Mouse (Mus musculus): ENCODE measurements around the gene 2310057J18Rik. TPM values are rescaled to one million over a fixed set of nuclear protein-coding genes. Genes with fewer than 3 reads are reported as not detected.
"Not testable (repeated sequence)": the region's sequence is repeated elsewhere in the genome, so short reads cannot be mapped to it uniquely, and the experiment has no call there.

The 2310057J18Rik gene
- total RNA-seq (2021) = not detected
- long read RNA-seq, experiment 1 = 0 reads
- long read RNA-seq, experiment 2 = 0 reads

DNA sequence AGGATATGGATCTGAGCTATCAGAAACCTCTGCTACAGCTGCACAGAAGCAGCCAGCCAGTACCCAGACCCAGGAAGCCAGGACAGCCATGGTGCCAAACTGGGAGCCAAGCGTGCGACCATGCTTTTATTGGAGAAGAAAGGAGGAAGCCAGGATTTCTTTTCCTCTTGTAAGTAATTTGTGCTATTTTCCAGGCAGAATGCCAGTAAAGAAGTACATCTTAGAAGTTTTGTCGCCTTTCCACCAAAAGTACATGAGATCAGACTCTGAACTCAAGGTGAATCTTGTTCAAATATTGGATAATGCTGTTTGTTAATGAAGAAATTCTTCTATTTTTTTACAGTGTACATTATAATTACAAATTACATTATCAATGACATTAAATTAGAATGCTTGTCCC is at the start of gene 2310057J18Rik:
TSS of gene 2310057J18Rik (minus strand) at position 101 of the 400 bp plus-strand sequence.
- no peak for DNase-seq
- intact Hi-C loops (cut with DNase I; ENCODE audit: low total_unique reads) = no loop called here

DNA sequence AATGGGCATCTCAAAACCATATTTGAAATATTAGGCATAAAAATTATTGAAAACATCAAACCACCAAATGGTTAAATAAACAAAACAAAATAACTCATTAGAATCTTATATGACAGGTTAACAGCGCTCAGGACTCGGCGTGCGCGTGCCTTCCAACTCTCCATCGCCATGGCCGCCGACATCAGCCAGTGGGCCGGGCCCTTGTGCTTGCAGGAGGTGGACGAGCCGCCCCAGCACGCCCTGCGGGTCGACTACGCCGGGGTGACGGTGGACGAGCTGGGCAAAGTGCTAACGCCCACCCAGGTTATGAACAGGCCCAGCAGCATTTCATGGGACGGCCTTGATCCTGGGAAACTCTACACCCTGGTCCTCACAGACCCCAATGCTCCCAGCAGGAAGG is 43.9 kb upstream of the 2310057J18Rik start:
- DNase-seq; intact Hi-C loops (cut with DNase I; ENCODE audit: low total_unique reads): not testable (repeated sequence)

DNA sequence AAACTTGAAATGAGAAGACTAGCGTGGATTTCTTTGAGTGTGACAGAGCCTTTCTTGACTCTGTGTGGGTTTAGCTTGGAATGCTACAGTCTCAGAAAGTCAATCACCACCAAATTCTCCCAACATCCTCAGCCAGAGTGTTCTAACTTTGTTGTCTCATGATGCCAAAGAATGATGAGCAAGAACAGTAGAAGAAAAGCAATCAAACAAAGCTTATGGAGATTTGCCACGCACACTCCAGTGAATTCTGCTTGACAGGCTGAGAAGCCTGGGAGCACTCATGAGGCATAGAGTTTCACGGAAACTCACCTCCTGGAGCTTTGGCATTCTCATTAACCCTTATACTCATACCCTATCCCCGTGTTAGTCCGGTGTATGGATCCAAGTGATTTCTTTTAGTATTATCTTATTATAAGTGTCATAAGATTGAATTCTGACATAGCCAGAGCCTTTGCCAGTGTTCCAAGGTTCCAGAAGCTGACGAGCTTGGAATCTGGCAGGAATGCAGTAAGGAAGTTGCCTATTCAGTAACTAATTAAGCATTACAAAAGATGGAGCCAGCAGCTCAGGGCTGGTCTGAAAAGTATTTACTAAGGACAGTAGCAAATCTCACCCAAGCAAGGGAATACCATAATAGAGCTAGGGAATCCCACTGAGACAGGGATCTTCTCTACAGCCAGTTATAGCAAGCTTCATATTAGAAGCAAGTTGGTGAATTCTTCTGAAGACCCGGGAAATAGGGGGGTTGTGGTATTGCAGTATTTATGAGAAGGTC is 33.6 kb upstream of the 2310057J18Rik start:
- DNase-seq = no peak
- intact Hi-C loops (cut with DNase I; ENCODE audit: low total_unique reads) = no loop called here

DNA sequence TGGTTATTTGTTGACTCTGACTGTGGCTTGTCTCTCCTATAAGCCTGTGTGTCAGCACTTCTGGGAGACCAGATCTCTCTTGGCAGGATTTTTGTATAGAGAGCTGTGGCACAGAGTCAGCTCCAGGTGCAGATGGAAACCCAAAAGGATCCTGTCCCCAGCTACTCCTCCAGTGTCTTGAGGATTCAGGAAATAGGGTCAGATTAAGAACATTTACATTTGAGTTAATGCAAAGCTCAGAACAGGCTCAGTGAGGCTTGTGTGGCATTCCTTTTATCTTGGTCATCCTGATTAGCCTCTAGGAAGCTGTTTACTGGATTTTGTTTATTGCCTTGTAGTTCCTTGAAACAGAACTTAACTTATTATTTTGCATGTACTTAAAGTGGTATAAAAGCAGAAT is 11.7 kb upstream of the 2310057J18Rik start:
- intact Hi-C loops (cut with DNase I; ENCODE audit: low total_unique reads) = no loop called here
- no peak for DNase-seq

DNA sequence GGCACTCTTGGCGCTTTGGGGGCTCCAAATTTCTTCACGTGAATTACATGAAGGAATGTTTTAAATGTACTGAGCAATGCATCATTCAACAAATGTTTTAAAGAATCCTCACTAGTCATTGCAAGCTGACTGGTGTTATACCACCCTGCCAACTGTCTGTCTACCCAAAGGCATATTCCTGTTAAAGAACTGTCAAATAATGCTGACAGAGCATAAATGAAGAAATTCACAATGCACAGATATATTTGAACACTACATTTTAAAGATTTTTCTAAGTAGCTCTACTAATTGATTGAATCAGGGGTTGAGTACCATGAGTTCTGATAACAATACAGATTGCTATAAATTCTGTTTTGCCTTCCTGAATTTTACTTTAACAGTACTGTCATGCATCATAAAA is 2.9 kb upstream of the 2310057J18Rik start:
- no peak for DNase-seq
- intact Hi-C loops (cut with DNase I; ENCODE audit: low total_unique reads) = no loop called here

GRCm38 (mm10) chr10:28968189-28968588 is 17.9 kb downstream of the 2310057J18Rik start:
- intact Hi-C loops (cut with DNase I; ENCODE audit: low total_unique reads) = no loop called here

GRCm38 (mm10) chr10:28955138-28955537 is 31.0 kb downstream of the 2310057J18Rik start:
- intact Hi-C loops (cut with DNase I; ENCODE audit: low total_unique reads) = no loop called here
- DNase-seq = no peak

More at GRCm38 (mm10) chr10:28968189-28968588, 17.9 kb downstream of the 2310057J18Rik start:
- DNase-seq = no peak

DNA sequence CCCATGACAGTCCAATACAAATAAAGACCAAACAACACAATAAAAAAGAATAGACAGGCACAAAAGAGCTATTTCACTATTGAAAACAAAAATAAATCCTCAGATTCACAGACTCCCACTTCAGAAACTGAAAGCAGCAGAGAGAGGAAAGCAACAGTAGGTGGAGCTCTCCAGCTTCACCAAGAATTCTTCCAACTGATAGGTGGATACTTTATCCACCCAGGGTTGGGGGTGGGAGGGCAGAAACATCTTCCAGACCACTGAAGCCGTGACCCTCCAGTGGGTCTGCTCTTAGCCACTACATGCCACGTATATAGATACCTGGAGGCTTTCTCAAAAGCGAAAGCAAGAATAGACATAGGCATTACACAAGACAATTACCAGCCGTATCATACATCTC is 31.6 kb downstream of the 2310057J18Rik start:
- no peak for DNase-seq
- intact Hi-C loops (cut with DNase I; ENCODE audit: low total_unique reads) = no loop called here

Other genes starting within 250 kb of the 2310057J18Rik start
- not detected for gene Soga3, start 157.5 kb upstream of the 2310057J18Rik start, total RNA-seq (2021)
- not detected for gene Gm49353, start 212.7 kb upstream of the 2310057J18Rik start, total RNA-seq (2021)
- gene 9330159F19Rik, start 225.3 kb upstream of the 2310057J18Rik start, total RNA-seq (2021) = 10 to 100 TPM; 14.7 to 18.1 TPM

Data from gastrocnemius, postnatal 14 days (tissue).